Mouse (Mus musculus): ENCODE data around the gene Hspa4. TPM values are rescaled to one million over a fixed set of nuclear protein-coding genes. Genes with fewer than 3 reads are reported as not detected.
A peak's percentile ranks its signal among the peaks of the same experiment; 100 is the strongest.

Hspa4 gene
- total and polyA plus RNA-seq, 3 experiments: 209 to 907 (median 276) TPM

GRCm38 (mm10) chr11:53332076-53332680, 31.9 kb upstream of the Hspa4 start:
- Histone ChIP-seq H3K9ac (ENCODE audit: control insufficient read depth, low read depth, low read length, poor library complexity, severe bottlenecking) (no peak overlapping the region), H3K36me3 (ENCODE audit: control insufficient read depth in 1 of 2, insufficient read depth in 2 of 2, low read length in 2 of 2) (peaks cover 22 to 28% of the 10 kb centered on the region in 2 experiments), H3K4me3 (ENCODE audit: control insufficient read depth in 1 of 2, insufficient read depth in 1 of 2, low read depth in 2 of 2, low read length in 2 of 2) (no peak overlapping the region), H3K27ac (ENCODE audit: control insufficient read depth, low read depth, low read length) (no peak overlapping the region), H3K9me3 (replicated peaks; ENCODE audit: insufficient read depth, low read length) (no peaks in the 10 kb centered on the region), H3K4me1 (ENCODE audit: control insufficient read depth in 1 of 2, insufficient read depth in 2 of 2, low read length in 2 of 2) (peaks cover 21 to 22% of the 10 kb centered on the region in 2 experiments), H3K27me3 (ENCODE audit: control insufficient read depth in 1 of 2, insufficient read depth in 2 of 2, low read length in 2 of 2) (no peaks in the 10 kb centered on the region), H3K79me2 (ENCODE audit: control insufficient read depth, insufficient read depth, low read length, poor library complexity) (0 out of 2 replicates have a peak, but pooled peaks cover 2% of the 10 kb centered on the region)
- TF ChIP-seq USF2 (IDR thresholded peaks at IDR 0.05; ENCODE audit: borderline replicate concordance in 1 of 2, insufficient read depth in 1 of 2, low read depth in 1 of 2, low read length in 2 of 2): no peak
- TF ChIP-seq SMC3 (IDR thresholded peaks at IDR 0.05; ENCODE audit: low read depth, low read length): no peak
- TF ChIP-seq GATA1 (IDR thresholded peaks at IDR 0.05; ENCODE audit: low read depth, low read length): no peak
- no peak for TF ChIP-seq ELF1 (IDR thresholded peaks at IDR 0.05; ENCODE audit: low read depth, low read length)
- no peak for DNase-seq (ENCODE audit: low read depth, low spot score)

GRCm38 (mm10) chr11:53331121-53331520, 30.9 kb upstream of the Hspa4 start:
- TF ChIP-seq NELFE (IDR thresholded peaks at IDR 0.05; ENCODE audit: low read depth, low read length) (no peak), TBP (IDR thresholded peaks at IDR 0.05; ENCODE audit: low read depth, low read length) (no peak), MEF2A (IDR thresholded peaks at IDR 0.05; ENCODE audit: extremely low read depth, insufficient replicate concordance, low read depth, low read length, poor library complexity, severe bottlenecking) (no peak), GABPA (IDR thresholded peaks at IDR 0.05; ENCODE audit: low read depth, low read length) (no peak), EP300 (IDR thresholded peaks at IDR 0.05; ENCODE audit: low read depth in 1 of 2, low read length in 2 of 2) (no peak), JUND (IDR thresholded peaks at IDR 0.05; ENCODE audit: low read depth, low read length) (no peak), TAL1 (IDR thresholded peaks at IDR 0.05; ENCODE audit: low read length) (no peak)
- peaks cover 5% of the 10 kb centered on the region for H3K79me2 ChIP-seq (ENCODE audit: control insufficient read depth, insufficient read depth, low read length, poor library complexity)
- no peaks in the 10 kb centered on the region for H3K27me3 ChIP-seq (ENCODE audit: control insufficient read depth in 1 of 2, insufficient read depth in 2 of 2, low read length in 2 of 2)
- no peak overlapping the region for H3K9ac ChIP-seq (ENCODE audit: control insufficient read depth, low read depth, low read length, poor library complexity, severe bottlenecking)
- peaks cover 21 to 22% of the 10 kb centered on the region in 2 experiments for H3K36me3 ChIP-seq (ENCODE audit: control insufficient read depth in 1 of 2, insufficient read depth in 2 of 2, low read length in 2 of 2)
- DNase-seq (ENCODE audit: low read depth, low spot score): no peak
- H3K4me3 ChIP-seq (ENCODE audit: control insufficient read depth in 1 of 2, insufficient read depth in 1 of 2, low read depth in 2 of 2, low read length in 2 of 2): no peak overlapping the region
- peaks cover 13 to 15% of the 10 kb centered on the region in 2 experiments for H3K4me1 ChIP-seq (ENCODE audit: control insufficient read depth in 1 of 2, insufficient read depth in 2 of 2, low read length in 2 of 2)
- no peaks in the 10 kb centered on the region for H3K9me3 ChIP-seq (replicated peaks; ENCODE audit: insufficient read depth, low read length)
- H3K27ac ChIP-seq (ENCODE audit: control insufficient read depth, low read depth, low read length): no peak overlapping the region

GRCm38 (mm10) chr11:53330325-53330724, 30.1 kb upstream of the Hspa4 start:
- Histone ChIP-seq H3K36me3 (ENCODE audit: control insufficient read depth in 1 of 2, insufficient read depth in 2 of 2, low read length in 2 of 2) (peaks cover 22% of the 10 kb centered on the region in 2 experiments), H3K4me1 (ENCODE audit: control insufficient read depth in 1 of 2, insufficient read depth in 2 of 2, low read length in 2 of 2) (peaks cover 7 to 17% of the 10 kb centered on the region in 2 experiments), H3K9ac (ENCODE audit: control insufficient read depth, low read depth, low read length, poor library complexity, severe bottlenecking) (no peak overlapping the region), H3K79me2 (ENCODE audit: control insufficient read depth, insufficient read depth, low read length, poor library complexity) (peaks cover 13% of the 10 kb centered on the region), H3K27ac (ENCODE audit: control insufficient read depth, low read depth, low read length) (no peak overlapping the region), H3K27me3 (ENCODE audit: control insufficient read depth in 1 of 2, insufficient read depth in 2 of 2, low read length in 2 of 2) (no peaks in the 10 kb centered on the region), H3K4me3 (ENCODE audit: control insufficient read depth in 1 of 2, insufficient read depth in 1 of 2, low read depth in 2 of 2, low read length in 2 of 2) (no peak overlapping the region), H3K9me3 (replicated peaks; ENCODE audit: insufficient read depth, low read length) (no peaks in the 10 kb centered on the region)
- no peak for DNase-seq (ENCODE audit: low read depth, low spot score)
- TF ChIP-seq MAX (IDR thresholded peaks at IDR 0.05; ENCODE audit: low read length) (no peak), ZNF384 (IDR thresholded peaks at IDR 0.05; ENCODE audit: low read depth, low read length) (peak; percentile 46; the same call in 1 of the 2 replicates), EP300 (IDR thresholded peaks at IDR 0.05; ENCODE audit: low read depth in 1 of 2, low read length in 2 of 2) (0 out of 4 replicates have a peak, but pooled peaks of 1 of the 2 experiments have one; percentile 20), TCF12 (IDR thresholded peaks at IDR 0.05; ENCODE audit: low read depth, low read length) (0 out of 2 replicates have a peak, but pooled peaks have one; percentile 8)
